Mouse (Mus musculus) myocyte (in vitro differentiated cells): ENCODE data around the gene Ripk4.

Experiments used
- E2F4 ChIP-seq: IDR thresholded peaks from one replicate; pipeline ENCODE4 v1.6.1; 2011; ENCODE audit warnings: mild to moderate bottlenecking, control low read depth, moderate library complexity; ENCODE audit not compliant: insufficient read depth
- MAX ChIP-seq: IDR thresholded peaks from one replicate; pipeline ENCODE4 v1.6.1; 2011; ENCODE audit warnings: low read depth, mild to moderate bottlenecking, control low read depth
- MYOD1 ChIP-seq, 3 experiments: IDR thresholded peaks; one replicate each; pipeline ENCODE4 v1.6.1; 2011; ENCODE audit warnings: control low read depth in 2 of 3, low read depth in 2 of 3, mild to moderate bottlenecking in 2 of 3, moderate library complexity in 1 of 3; ENCODE audit not compliant: insufficient read length in 2 of 3, control insufficient read depth in 1 of 3
- POLR2A ChIP-seq: IDR thresholded peaks from one replicate; pipeline ENCODE4 v1.6.1; 2011; ENCODE audit warnings: low read depth, mild to moderate bottlenecking, control low read depth, moderate library complexity; ENCODE audit not compliant: insufficient read length
- POLR2AphosphoS2 ChIP-seq: IDR thresholded peaks from one replicate; pipeline ENCODE4 v1.6.1; 2011; ENCODE audit warnings: low read depth, control low read depth; ENCODE audit not compliant: insufficient read length
- SRF ChIP-seq: IDR thresholded peaks from one replicate; pipeline ENCODE4 v1.6.1; 2011; ENCODE audit warnings: low read depth; ENCODE audit not compliant: control insufficient read depth, insufficient read length
- TCF12 ChIP-seq: IDR thresholded peaks from one replicate; pipeline ENCODE4 v1.6.1; 2011; ENCODE audit warnings: mild to moderate bottlenecking, control low read depth; ENCODE audit not compliant: poor library complexity, insufficient read depth, severe bottlenecking
- USF1 ChIP-seq: IDR thresholded peaks from one replicate; pipeline ENCODE4 v1.6.1; 2011; ENCODE audit warnings: low read depth, mild to moderate bottlenecking, control low read depth, moderate library complexity

GRCm38 (mm10) chr16:97719392-97719983 lies 44.1 kb downstream of the Ripk4 start:
- TF ChIP-seq POLR2A (no peak), USF1 (no peak), E2F4 (no peak), POLR2AphosphoS2 (no peak), SRF (no peak), MYOD1 (IDR thresholded peaks at IDR 0.05; ENCODE audit: control insufficient read depth in 1 of 3, insufficient read length in 2 of 3, low read depth in 2 of 3) (peak; percentile 40 to 61 (median 53)), TCF12 (peak; percentile 77), MAX (no peak)
